Mouse (Mus musculus): ENCODE results near the gene Fgf3.
A peak's percentile ranks its signal among the peaks of the same experiment; 100 is the strongest.
"Not testable (repeated sequence)": the region's sequence is repeated elsewhere in the genome, so short reads cannot be mapped to it uniquely, and the experiment has no call there.

Fgf3 gene

GRCm38 (mm10) chr7:144857826-144858342 lies 20.0 kb downstream of the Fgf3 start:
- DNase-seq (ENCODE audit: low read depth, low spot score): no peak

GRCm38 (mm10) chr7:144858702-144859101 lies 20.8 kb downstream of the Fgf3 start:
- no peak for DNase-seq (ENCODE audit: low read depth, low spot score)

GRCm38 (mm10) chr7:144861056-144861768 lies 23.3 kb downstream of the Fgf3 start:
- DNase-seq (ENCODE audit: low read depth, low spot score): no peak

GRCm38 (mm10) chr7:144861769-144862070 lies 23.8 kb downstream of the Fgf3 start:
- no peak for DNase-seq (ENCODE audit: low read depth, low spot score)

GRCm38 (mm10) chr7:144862126-144862525 lies 24.2 kb downstream of the Fgf3 start:
- DNase-seq (ENCODE audit: low read depth, low spot score): peak; percentile 12

- DNase-seq (ENCODE audit: low read depth, low spot score): no peak
Observed at GRCm38 (mm10) chr7:144862712-144863111, 24.8 kb downstream of the Fgf3 start.

GRCm38 (mm10) chr7:144863196-144863595 lies 25.3 kb downstream of the Fgf3 start:
- no peak for DNase-seq (ENCODE audit: low read depth, low spot score)

- DNase-seq (ENCODE audit: low read depth, low spot score): no peak
Observed at GRCm38 (mm10) chr7:144864160-144864670, 26.3 kb downstream of the Fgf3 start.

GRCm38 (mm10) chr7:144867161-144867560 lies 29.3 kb downstream of the Fgf3 start:
- DNase-seq (ENCODE audit: low read depth, low spot score): no peak

- no peak for DNase-seq (ENCODE audit: low read depth, low spot score)
Observed at GRCm38 (mm10) chr7:144867602-144868001, 29.7 kb downstream of the Fgf3 start.

GRCm38 (mm10) chr7:144872420-144872819 lies 34.5 kb downstream of the Fgf3 start:
- no peak for DNase-seq (ENCODE audit: low read depth, low spot score)

- no peak for DNase-seq (ENCODE audit: low read depth, low spot score)
Observed at GRCm38 (mm10) chr7:144873160-144873559, 35.3 kb downstream of the Fgf3 start.

GRCm38 (mm10) chr7:144874226-144874625 lies 36.3 kb downstream of the Fgf3 start:
- no peak for DNase-seq (ENCODE audit: low read depth, low spot score)

GRCm38 (mm10) chr7:144878401-144878800 lies 40.5 kb downstream of the Fgf3 start:
- DNase-seq (ENCODE audit: low read depth, low spot score): no peak

- no peak for DNase-seq (ENCODE audit: low read depth, low spot score)
Observed at GRCm38 (mm10) chr7:144883106-144883505, 45.2 kb downstream of the Fgf3 start.

- DNase-seq (ENCODE audit: low read depth, low spot score): no peak
Observed at GRCm38 (mm10) chr7:144887672-144888071, 49.8 kb downstream of the Fgf3 start.

GRCm38 (mm10) chr7:144888564-144889299 lies 50.8 kb downstream of the Fgf3 start:
- DNase-seq (ENCODE audit: low read depth, low spot score): no peak

- not testable (repeated sequence) for DNase-seq (ENCODE audit: low read depth, low spot score)
Observed at GRCm38 (mm10) chr7:144890661-144891060, 52.8 kb downstream of the Fgf3 start.

GRCm38 (mm10) chr7:144891863-144892262 lies 54.0 kb downstream of the Fgf3 start:
- DNase-seq (ENCODE audit: low read depth, low spot score): peak; percentile 62

GRCm38 (mm10) chr7:144892322-144892721 lies 54.4 kb downstream of the Fgf3 start:
- no peak for DNase-seq (ENCODE audit: low read depth, low spot score)

Data from brain, adult 2 months (tissue).